Mouse (Mus musculus) brain, adult 2 months (tissue): Measurements from ENCODE around the gene Tgif1.
"Not testable (repeated sequence)": the region's sequence is repeated elsewhere in the genome, so short reads cannot be mapped to it uniquely, and the experiment has no call there.

Experiments used
- DNase-seq: peaks from one replicate; pipeline ENCODE4 v3.0.0; 2011; ENCODE audit warnings: low read depth, low spot score

The Tgif1 gene

DNA sequence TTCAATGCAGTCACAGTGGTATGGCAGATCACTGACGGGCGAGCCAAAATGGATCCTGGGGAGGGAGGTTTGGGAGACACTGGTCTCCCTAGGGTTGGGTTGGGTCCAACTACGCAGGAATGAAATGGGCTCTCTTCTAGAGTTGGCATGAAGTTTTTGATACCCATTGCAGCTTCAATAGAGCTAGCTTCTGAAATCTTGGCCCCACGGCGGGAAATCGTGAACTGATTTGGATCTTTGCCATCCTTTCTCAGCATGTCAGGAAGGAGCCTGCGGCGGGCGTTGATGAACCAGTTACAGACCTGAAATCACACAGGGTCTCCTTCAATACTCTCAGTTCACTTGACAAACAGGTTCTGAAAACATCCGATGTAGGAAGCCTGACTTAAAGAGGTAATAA is 8.4 kb downstream of the Tgif1 start:
- DNase-seq: no peak

DNA sequence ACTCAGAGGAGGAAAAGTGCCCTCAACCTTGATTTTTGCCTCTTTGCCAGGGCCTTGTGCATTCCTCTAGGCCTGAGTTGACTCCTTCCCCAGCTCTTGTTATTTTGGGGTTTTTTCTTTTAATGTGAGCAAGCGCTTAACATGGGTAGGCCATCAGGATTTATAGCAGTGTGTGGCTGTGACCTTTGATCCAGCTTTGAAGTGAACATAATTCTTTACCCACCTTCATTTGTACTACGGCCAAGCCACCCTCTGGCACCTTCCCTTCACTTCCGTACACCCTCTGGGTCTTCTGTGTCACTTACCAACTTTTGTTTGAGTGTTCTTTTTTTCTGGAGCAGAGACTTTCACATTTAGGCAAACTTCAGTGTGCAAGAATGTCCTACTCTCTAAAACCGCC is 10.1 kb downstream of the Tgif1 start:
- DNase-seq: no peak

DNA sequence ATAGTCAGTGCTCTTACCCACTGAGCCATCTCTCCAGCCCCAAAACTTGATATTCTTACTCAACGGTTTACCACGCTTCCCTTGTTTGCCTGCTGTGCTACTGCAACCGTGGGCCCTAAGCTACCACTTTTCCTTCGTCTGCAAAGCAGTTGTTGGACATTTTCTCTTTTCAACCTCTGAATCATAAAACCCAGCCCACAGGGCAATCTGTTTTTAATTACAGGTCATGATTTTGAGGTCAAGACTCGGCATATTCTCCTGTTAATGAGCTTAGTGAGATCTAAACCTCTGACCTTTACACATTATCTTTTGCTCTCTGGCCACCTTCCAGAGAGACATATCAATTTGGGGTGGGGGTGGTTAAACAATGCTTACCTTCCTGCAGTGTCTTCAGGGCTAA is 14.8 kb downstream of the Tgif1 start:
- no peak for DNase-seq

DNA sequence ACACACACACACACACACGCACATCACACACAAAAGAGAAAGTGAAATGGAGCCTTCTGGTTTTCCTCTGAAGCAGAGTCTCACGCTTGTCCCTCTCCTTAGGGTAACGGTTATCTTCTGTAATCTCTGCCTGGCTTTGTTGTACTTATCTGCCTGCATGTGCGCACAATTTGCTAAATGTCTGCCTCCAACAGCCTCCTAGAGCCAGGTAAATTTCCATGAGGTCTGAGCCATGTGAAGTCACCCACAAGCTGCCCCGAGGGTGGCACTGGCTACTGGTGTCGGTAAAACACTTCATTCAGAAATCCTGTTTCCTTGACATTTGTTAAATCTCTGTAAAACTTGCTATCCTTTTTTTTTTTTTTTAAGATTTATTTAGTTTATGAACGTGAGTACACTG is 15.3 kb downstream of the Tgif1 start:
- DNase-seq: no peak

DNA sequence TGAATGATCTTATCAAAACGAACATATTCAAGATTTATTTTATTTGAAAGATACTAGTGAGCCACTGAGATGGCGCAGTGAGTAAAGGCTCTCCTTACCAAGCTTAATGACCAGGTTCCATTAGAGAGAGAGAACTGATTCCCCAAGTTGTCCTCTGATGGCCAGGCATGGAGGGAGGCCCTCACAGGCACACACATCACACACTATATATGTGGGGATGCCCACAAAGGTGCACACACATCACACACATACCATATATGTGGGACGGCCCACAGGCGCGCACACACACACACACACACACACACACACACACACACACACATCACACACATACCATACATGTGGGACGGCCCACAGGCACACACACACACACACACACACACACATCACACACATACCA is 15.9 kb downstream of the Tgif1 start:
- DNase-seq: not testable (repeated sequence)

DNA sequence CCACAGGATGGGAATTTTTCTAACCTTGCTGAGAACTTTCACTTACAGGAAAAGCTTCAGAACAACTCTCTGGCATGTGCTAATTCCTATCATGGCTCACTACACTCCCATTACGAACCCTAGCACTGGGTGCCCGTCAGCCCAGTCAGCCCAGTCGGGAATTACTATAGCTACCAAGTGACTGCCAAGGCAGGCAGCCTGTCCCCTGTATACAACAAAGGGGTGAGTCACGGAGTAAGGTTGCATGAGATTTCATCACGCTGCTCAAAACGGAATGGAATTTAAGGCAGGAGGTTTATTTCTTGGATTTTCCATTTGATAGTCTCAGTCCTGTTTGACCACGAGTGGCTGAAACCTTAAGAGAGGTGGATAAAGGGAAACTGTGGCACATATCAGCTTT is 16.5 kb downstream of the Tgif1 start:
- DNase-seq: no peak

DNA sequence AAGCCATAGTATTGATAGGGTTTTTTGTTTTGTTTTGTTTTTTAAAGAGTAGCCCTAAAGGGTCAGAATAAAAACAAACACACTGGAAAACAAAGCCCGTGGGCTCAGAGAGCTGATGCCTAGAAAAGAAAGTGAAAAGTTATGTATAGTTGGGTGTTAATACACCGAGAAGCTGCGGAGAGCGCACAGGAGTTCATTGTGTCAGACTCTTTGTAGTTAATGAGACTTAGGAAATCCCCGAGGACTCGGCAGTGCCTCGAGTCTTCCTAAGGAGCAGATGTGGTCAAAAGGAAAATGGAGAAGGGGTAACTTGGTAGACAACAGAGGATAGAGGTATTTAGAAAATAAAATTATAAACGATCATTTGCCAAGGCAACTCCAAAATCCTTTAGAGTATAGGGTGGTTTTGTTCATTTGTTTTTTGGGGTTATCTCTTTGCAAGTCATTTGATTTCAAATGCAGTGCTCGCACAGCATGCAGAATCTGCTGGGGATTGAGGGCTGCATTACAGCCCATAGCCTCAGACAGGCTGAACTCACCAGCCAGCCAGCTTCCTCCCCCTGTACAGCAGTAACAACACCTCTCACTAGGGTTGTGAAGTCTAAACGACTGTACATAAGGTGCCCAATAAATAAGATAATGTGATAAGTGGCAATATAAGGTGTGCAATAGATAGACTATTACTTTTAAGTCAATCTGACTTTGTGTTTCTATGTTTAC is 18.1 kb downstream of the Tgif1 start:
- no peak for DNase-seq

DNA sequence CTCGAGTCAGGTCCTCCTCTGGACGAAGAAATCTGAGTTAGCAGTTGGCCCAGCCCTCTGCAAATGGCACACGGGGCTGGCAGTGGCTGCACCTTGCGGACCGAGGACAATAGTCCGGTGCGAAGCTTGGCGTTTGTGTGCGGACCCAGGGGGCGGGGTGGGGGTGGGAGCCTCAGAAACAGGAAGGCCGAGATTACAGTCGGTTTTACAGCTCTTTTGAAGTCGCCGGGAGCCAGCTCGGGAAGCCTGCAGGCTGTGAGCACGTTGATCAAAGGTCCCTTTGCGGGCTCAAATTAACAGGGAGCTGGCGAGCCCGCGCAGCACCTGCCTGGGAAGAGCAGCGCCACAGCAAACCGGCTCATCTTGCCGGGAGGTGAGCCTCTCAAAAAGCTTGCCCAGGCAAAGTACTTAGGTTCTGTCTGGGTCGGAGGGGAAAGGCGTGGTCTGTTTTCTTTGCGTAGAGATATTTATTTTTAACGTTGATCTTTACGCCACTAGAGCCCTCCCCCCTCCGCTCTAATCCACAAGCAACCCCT is 18.8 kb downstream of the Tgif1 start:
- DNase-seq: no peak

DNA sequence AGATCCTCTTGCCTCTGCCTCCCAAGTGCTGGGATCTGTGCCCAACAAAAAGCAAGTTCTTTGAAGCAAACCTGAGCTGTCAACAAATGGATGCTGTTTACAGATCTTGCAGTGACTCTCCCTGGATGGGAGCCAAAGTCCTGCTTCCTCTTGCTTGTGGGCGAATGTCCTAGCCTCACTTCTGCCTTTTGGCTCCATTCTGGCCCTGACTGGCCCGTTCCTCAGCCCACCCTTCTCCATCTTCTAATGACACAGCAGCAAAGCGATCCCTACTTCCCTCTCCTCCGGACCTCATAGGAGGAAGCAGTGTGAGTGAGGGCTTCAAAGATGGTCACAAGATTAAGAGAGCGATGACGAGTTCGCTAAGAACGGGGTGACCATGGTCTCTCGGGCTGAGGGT is 20.8 kb downstream of the Tgif1 start:
- peak; percentile 73 for DNase-seq

DNA sequence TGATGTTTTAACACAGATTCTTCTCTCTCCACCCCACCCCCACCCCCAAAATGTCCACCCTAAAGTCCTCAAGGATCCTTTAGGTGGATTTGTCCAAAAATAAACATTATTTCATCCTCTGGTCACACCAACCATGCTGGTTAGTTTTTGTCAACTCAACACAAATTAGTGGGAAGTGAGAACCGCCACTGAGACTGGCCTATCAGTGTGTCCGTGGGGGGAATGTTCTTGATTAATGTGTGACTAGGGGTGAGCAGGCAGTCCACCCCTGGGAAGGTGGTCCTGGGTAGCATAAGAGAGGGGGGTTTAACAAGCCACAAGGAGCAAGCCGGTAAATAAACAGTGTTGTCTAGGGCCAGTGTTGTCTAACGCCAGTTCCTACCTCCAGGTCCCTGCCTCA is 21.8 kb downstream of the Tgif1 start:
- no peak for DNase-seq

DNA sequence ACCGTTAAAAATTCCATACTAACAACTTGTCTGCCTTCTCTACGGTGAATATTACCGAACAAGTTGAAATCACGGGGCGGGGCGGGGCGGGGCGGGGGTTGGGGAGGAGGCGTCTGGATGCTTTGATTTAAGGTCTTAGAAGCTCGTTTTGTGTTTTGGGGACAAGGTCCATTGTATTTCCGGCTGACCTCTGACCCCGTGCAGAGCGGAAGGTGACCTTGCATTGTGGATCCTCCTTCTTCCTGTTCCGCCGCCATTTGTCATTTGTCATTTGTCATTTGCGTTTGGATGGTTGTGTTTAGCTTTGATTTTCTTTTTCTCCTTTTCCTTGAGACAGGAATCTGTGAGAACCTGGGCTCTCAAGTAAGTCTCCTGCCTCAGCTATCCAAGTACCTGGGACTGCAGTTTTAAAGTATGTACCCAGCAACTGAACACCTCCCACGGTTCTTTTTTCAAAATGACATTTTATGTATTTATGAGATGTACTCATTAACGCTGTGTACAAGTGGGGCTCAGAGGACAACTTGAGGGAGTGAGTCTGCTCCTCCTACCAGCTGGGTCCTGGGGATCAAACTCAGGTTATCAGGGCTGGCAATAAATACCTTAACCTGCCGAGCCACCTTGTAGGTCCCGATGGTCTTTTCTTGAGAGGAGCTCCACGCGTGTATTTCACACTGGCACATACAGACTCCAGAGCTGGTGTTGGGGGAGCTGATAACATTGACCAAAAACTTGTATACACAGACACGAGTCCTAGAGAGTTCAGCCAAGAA is 23.2 kb downstream of the Tgif1 start:
- DNase-seq: no peak

DNA sequence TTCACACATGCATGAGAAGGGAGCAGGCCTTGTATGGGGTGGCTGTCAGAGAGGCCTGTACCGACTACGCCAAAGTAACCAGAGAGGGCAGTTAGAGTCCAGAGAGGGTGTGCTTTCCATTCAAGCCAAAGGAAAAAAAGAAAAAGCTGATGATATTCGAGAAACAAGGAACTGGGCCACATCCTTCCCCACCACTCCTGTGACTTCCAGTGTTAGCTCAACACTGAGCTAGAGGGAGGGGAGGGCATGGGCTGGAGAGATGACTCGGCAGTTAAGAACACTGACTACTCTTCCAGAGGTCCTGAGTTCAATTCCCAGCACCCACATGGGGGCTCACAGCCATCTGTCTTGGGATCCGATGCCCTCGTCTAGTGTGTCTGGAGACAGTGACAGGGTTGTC is 24.1 kb downstream of the Tgif1 start:
- no peak for DNase-seq

DNA sequence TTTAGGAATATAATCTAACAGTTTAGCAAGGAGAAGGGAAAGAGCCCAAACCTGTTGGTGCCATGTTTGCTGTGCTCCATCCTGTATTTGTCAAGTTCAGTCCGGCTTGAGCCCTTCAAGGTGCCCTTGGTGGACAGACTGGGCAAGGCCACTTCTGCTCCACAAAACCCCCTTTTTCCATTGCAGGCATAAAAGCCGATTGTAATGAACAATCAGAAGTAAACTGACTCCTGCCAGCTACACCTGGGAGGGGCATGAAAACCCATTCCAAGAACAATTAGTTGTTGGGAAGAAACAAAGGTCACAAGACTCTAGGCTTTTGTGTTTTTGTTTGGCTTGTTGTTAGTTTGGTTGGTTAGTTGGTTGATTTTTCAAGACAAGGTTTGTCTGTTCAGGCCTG is 24.8 kb downstream of the Tgif1 start:
- no peak for DNase-seq

DNA sequence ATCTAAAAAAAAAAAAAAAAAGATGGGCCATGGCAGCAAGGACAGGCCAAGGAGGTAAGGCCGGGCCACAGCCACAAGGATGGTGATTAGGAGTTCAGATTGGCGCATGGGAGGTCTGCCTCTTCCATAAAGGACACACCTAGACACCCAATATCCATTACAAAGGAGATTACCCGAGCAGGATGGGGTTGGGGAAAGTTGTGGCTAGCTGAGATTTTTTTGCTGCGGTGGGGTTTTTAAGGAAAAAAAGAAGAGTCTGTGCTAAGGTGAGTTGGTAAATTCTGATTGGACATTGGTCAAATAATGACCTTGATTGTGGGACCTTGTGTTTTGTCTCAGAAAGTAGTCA is 25.2 kb downstream of the Tgif1 start:
- DNase-seq: no peak

DNA sequence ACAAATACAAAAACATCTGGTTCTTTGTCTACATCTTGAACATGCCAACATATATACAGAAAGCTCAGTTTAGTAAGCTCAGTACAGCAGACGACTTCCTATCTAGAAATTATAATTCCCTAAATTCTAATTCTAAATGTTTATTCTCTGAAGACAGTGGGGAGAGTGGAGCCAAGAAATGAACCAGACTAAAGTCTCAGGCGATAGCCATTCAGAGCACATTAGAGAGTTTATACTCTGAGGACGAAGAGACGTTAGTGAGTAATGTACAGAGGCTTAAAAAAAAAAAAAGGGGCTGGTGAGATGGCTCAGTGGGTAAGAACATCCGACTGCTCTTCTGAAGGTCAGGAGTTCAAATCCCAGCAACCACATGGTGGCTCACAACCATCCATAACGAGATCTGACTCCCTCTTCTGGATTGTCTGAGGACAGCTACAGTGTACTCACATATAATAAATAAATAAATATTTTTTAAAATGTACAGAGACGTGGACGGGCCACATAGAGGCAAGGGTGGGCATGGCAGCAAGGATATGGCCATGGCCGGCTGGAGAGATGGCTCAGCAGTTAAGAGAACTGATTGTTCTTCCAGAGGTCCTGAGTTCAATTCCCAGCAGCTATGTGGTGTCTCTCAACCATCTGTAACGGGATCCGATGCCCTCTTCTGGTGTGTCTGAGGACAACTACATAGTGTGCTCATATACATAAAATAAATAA is 25.7 kb downstream of the Tgif1 start:
- not testable (repeated sequence) for DNase-seq

DNA sequence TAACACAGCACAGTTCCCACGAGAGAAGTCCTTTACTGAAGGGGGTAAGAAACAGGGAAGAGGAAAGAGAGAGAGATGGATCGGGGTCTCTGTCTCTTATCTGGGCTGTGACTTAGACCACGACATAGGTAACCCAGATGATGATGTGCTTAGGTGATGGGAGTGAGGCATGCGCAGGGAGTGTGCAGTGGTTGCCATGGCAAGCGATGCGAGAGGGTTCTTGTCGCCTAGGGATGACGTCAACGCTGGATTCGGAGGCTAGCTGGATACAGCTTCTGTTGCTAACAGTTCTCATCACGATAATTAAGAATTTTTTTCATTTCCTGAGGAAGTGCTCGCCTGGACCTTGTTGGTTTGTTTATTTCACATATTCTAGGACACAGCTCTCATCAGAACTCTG is 27.1 kb downstream of the Tgif1 start:
- peak; percentile 89 for DNase-seq

DNA sequence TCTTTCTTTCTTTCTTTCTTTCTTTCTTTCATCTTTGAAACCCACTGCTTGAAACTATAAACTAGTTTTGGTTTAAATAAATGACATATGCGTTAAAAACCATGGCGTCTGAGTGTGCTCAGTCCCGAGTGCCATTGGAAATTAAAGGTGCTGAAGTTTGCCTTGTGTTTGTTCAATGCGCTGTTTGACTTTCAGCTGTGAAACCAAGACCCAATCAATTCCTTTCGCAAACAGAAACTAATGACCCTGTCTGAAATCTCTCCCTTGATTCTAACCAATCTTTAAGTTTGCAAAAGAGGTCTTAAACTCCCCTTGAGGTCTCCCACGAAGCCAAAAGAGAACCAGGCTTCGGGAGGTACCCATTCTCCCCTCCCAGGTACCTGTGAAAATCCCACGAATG is 30.3 kb downstream of the Tgif1 start:
- DNase-seq: no peak

DNA sequence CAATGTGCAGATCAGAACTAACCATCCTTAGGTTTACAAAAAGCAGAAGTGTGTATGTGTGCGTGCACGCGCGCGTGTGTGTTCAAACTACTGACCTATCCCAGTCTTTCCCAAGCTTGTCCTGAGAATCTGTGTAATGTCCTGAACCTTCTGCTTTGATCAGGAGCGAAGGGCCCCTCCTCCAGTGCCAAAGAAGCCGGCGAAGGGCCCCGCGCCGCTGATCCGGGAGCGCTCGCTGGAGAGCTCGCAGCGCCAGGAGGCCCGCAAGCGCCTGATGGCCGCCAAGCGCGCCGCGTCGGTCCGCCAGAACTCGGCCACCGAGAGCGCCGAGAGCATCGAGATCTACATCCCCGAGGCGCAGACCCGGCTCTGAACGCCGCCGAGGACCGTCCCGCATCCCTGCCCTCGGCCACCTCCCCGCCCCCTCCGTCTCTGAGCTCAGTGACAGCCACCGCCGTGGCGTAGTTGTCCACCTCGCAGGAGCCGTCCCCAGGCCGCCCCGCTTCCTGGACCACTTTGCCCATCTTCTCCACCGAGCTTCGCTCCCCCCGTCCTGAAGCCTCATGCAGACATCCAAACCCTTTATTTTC is 35.4 kb downstream of the Tgif1 start:
- DNase-seq: no peak

DNA sequence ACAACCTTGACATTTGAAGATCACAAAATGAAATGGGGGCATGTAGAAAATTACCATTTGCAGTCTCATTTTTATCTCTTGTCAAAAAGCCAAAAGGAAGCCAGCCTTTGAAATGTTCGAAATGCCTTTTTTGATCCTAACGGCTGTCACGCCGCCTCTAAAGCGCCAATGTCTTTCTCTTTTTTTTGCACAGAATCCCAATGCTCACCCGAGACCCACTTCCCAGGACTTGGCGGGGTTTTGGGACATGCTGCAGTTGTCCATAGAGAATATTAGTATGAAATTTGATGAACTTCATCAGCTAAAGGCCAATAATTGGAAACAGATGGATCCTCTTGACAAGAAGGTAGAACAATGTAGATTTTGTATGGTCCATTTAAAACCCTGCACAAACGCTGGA is 38.3 kb downstream of the Tgif1 start:
- DNase-seq: no peak

DNA sequence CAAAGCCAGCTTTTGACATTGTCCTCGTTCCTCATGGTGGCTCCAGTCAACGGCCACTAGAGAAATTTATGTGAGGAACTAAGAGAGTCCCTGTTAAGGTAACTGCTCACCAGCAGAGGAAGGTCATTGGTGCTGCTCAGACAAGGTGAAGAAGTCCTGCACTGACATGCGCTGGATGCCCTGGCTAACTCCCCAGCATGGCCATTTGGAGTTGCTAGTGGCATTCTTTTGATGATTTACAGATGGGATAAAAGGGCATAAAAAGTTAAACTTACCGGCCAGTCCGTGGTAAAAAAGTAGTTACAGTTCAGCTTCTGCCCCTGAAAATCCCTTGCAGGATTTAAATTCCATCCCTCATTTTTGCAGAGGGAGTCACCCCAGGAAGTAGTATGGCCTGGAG is 42.6 kb downstream of the Tgif1 start:
- no peak for DNase-seq

DNA sequence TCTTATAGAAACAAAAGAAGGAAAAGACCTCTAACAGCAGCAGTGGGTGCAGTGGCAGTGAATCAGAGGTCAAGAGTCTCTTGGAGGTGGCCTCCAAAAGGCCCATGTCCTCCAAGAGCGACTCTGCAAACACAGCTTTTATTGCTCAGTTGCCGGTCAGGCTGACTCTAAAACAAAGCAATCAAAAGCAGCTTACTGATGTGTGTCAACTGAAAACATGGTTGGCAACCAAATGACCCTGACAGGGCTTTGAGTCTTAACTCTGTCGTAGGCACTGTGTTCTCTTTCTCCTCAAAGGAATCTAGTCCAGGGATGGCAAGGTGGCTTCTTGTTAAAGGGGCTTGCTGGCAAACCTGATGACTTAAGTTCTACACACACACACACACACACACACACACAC is 43.6 kb downstream of the Tgif1 start:
- DNase-seq: no peak

DNA sequence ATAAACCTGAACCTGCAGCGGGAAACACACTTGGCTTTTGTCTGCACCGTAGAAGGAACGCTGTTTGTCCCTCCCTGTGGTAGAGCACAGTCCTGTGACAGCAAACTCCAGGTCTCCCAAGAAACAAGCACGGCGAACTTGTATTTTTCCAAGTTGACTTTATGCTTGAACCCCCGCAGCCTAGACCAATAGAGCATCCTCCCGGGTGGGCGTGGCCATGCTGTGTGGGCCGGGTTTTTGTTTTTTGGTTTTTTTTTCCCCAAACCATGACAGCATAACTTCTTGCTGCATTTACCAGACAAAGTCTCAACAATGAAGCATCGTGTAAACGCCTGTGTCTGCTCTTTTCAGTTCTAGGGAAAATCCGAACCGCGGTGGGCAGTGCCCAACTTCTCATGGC is 44.5 kb downstream of the Tgif1 start:
- DNase-seq: no peak
